Mouse (Mus musculus) erythroblast, embryonic 14.5 days (primary cell): ENCODE data around the gene Srpk3. TPM values are rescaled to one million over a fixed set of nuclear protein-coding genes. Genes with fewer than 3 reads are reported as not detected.

ENCODE experiments used
- H3K27me3 ChIP-seq: 2 replicates; pipeline ENCODE4 v1.6.1; 2012; ENCODE audit warnings: inconsistent platforms; ENCODE audit not compliant: control insufficient read depth
- H3K36me3 ChIP-seq: 2 replicates; pipeline ENCODE4 v1.6.1; 2012; ENCODE audit warnings: mild to moderate bottlenecking, inconsistent platforms; ENCODE audit not compliant: control insufficient read depth
- H3K4me1 ChIP-seq: 2 replicates; pipeline ENCODE4 v1.6.1; 2012; ENCODE audit warnings: inconsistent platforms; ENCODE audit not compliant: control insufficient read depth
- H3K4me3 ChIP-seq: replicated peaks from 2 replicates; pipeline ENCODE3; 2012; ENCODE audit warnings: moderate library complexity, mild to moderate bottlenecking, inconsistent platforms
- H3K9me3 ChIP-seq: 2 replicates; pipeline ENCODE4 v1.6.1; 2012; ENCODE audit warnings: low read length, inconsistent platforms, mixed read lengths; ENCODE audit not compliant: control insufficient read depth
- GATA1 ChIP-seq: IDR thresholded peaks from 2 replicates; pipeline ENCODE4 v1.6.1; 2012; ENCODE audit warnings: low read length, inconsistent platforms, mixed read lengths
- TAL1 ChIP-seq: IDR thresholded peaks from 3 replicates; pipeline ENCODE4 v1.6.1; 2012; ENCODE audit warnings: low read length, inconsistent platforms, mixed read lengths
- polyA plus RNA-seq: library from polyadenylated mRNA; stranded (reverse); fragments of >175 nt; gene quantifications from 2 replicates; pipeline ENCODE4 v1.2.3, GENCODE M21; 2012

Gene Srpk3
- polyA plus RNA-seq, 1 experiment = not detected

- peak within 1 kb of the TSS; percentile 28 for H3K4me3 ChIP-seq
- H3K27me3 ChIP-seq = peaks cover 50% of the 10 kb centered on the region
- TF ChIP-seq GATA1 (no peak), TAL1 (no peak)
- peaks cover 14% of the 10 kb centered on the region for H3K9me3 ChIP-seq
- H3K4me1 ChIP-seq = 0 out of 2 replicates have a peak, but pooled peaks cover 3% of the 10 kb centered on the region
- H3K36me3 ChIP-seq = no peaks in the 10 kb centered on the region
These were observed 50.3 kb downstream of the Srpk3 start, which contains the start of gene Pdzd4 for GRCm38 (mm10) chrX:73824185-73825151. Pdzd4 (minus strand) TSS chrX:73824969.

Other genes with a start within 250 kb of the Srpk3 start
- gene Dusp9, start 135.0 kb upstream of the Srpk3 start, polyA plus RNA-seq = 0.10 TPM in 2 replicates
- not detected in 2 replicates for gene Pnck, start 114.3 kb upstream of the Srpk3 start, polyA plus RNA-seq
- not detected in 2 replicates for gene Slc6a8, start 101.3 kb upstream of the Srpk3 start, polyA plus RNA-seq
- gene Bcap31, start 58.2 kb upstream of the Srpk3 start, polyA plus RNA-seq = 1.6 and 1.8 TPM in 2 replicates
- 1.6 and 2.2 TPM in 2 replicates for gene Abcd1, start 57.8 kb upstream of the Srpk3 start, polyA plus RNA-seq
- gene Plxnb3, start 17.3 kb upstream of the Srpk3 start, polyA plus RNA-seq = not detected in 2 replicates
- gene Idh3g, start 12.5 kb downstream of the Srpk3 start, polyA plus RNA-seq = 4.3 and 5.1 TPM in 2 replicates
- gene Ssr4, start 12.6 kb downstream of the Srpk3 start, polyA plus RNA-seq = 2.6 and 3.5 TPM in 2 replicates
- 0.02 TPM in 1 of 2 replicates, not detected in the other for gene Pdzd4, start 50.6 kb downstream of the Srpk3 start, polyA plus RNA-seq
- not detected in 2 replicates for gene Avpr2, start 117.7 kb downstream of the Srpk3 start, polyA plus RNA-seq
- gene L1cam, start 121.7 kb downstream of the Srpk3 start, polyA plus RNA-seq = 0.05 and 0.09 TPM in 2 replicates
- gene Arhgap4, start 147.5 kb downstream of the Srpk3 start, polyA plus RNA-seq = 0.27 and 0.38 TPM in 2 replicates
- gene Naa10, start 147.5 kb downstream of the Srpk3 start, polyA plus RNA-seq = 17.2 and 21.3 TPM in 2 replicates
- gene Renbp, start 156.4 kb downstream of the Srpk3 start, polyA plus RNA-seq = 0.91 and 3.1 TPM in 2 replicates
- 13.7 and 22.5 TPM in 2 replicates for gene Hcfc1, start 192.0 kb downstream of the Srpk3 start, polyA plus RNA-seq
- gene Irak1, start 249.5 kb downstream of the Srpk3 start, polyA plus RNA-seq = 16.2 and 16.9 TPM in 2 replicates